Mouse (Mus musculus) neural tube, embryonic 13.5 days (tissue): ENCODE data around the gene Ntn5. TPM values are rescaled to one million over a fixed set of nuclear protein-coding genes. Genes with fewer than 3 reads are reported as not detected.

Experiments
- ATAC-seq: fragments of 200-750 bp; cut with Nextera tagmentation; 2 replicates; pipeline ENCODE4 v1.8.0; 2017; ENCODE audit warnings: low read depth, mild to moderate bottlenecking, moderate TSS enrichment, moderate library complexity
- H3K27ac ChIP-seq: fragments of 300-500 bp; sonication (generic); replicated peaks from 2 replicates; pipeline ENCODE4 v1.5.1; 2015; ENCODE audit warnings: moderate library complexity, mild to moderate bottlenecking, inconsistent platforms
- H3K27me3 ChIP-seq: fragments of 300-500 bp; sonication (generic); 2 replicates; pipeline ENCODE4 v1.6.1; 2015; ENCODE audit warnings: mild to moderate bottlenecking, inconsistent platforms
- H3K36me3 ChIP-seq: fragments of 300-500 bp; sonication (generic); 2 replicates; pipeline ENCODE4 v1.6.1; 2015; ENCODE audit warnings: mild to moderate bottlenecking, inconsistent platforms
- H3K4me1 ChIP-seq: fragments of 300-500 bp; sonication (generic); replicated peaks from 2 replicates; pipeline ENCODE4 v1.6.1; 2015; ENCODE audit warnings: inconsistent platforms
- H3K4me2 ChIP-seq: fragments of 300-500 bp; sonication (generic); 2 replicates; pipeline ENCODE4 v1.6.1; 2015; ENCODE audit warnings: inconsistent platforms, mild to moderate bottlenecking, moderate library complexity
- H3K4me3 ChIP-seq: fragments of 300-500 bp; sonication (generic); 2 replicates; pipeline ENCODE4 v1.5.1; 2015; ENCODE audit warnings: mild to moderate bottlenecking, inconsistent platforms
- H3K9ac ChIP-seq: fragments of 300-500 bp; sonication (generic); 2 replicates; pipeline ENCODE4 v1.6.1; 2015; ENCODE audit warnings: moderate library complexity, mild to moderate bottlenecking, inconsistent platforms
- H3K9me3 ChIP-seq: fragments of 300-500 bp; sonication (generic); 2 replicates; pipeline ENCODE4 v1.6.1; 2016; ENCODE audit warnings: inconsistent platforms
- WGBS: fragments of 180-500 bp; shearing (Covaris S2); methylation state at CpG from one replicate; pipeline ENCODE4 v1.1.7; 2015; 5-methylcytosine and 5-hydroxymethylcytosine counted together
- polyA plus RNA-seq: library from polyadenylated mRNA; unstranded; fragments of >200 nt; fragmentation: Nextera tagmentation; extraction: Ambion mirVana; gene quantifications from 2 replicates; pipeline ENCODE4 v1.2.1, GENCODE M21; 2015

Gene Ntn5
- polyA plus RNA-seq, 1 experiment from 2014 or later = 2.6 TPM

DNA sequence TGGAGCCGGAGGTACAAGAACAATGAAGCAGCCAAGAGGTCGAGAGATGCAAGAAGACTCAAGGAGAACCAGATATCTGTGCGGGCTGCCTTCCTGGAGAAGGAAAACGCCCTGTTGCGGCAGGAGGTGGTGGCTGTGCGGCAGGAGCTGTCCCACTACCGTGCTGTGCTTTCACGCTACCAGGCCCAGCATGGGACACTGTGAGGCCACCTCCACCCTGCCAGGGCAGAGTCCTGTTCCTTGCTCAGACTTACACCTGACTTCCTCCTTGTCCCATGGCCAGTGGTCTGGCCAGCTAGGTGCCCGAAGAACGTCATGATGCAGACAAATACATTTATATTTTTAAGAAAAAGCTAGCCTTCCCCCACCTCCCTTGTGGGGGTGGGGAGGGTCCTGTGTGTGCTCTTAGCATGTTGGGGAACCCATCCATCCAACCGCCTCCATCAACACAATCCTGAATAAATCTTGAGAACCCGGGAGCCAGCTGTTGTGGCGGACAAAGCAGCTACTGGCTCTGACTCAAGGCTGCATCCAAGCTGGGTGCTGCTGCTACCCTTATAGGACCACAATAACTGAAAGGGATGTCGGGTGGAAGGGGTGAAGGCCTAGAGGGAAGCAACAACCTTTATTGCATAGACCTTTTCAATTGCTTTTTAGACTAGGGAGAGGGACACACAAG is 26.0 kb downstream of the Ntn5 start:
- H3K4me2 ChIP-seq = peak overlapping the region; percentile 99; the same call in 1 of the 2 replicates
- H3K36me3 ChIP-seq = peaks cover 44% of the 10 kb centered on the region
- no peaks in the 10 kb centered on the region for H3K9me3 ChIP-seq
- H3K27ac ChIP-seq = peak overlapping the region; percentile 54; the same call in 1 of the 2 replicates
- 68% methylated on average over 14 of the region's 14 CpGs for WGBS
- H3K9ac ChIP-seq = peak overlapping the region; percentile 4; the same call in 1 of the 2 replicates
- no peak for ATAC-seq
- H3K4me1 ChIP-seq = peaks cover 65% of the 10 kb centered on the region
- H3K27me3 ChIP-seq = no peaks in the 10 kb centered on the region
- H3K4me3 ChIP-seq = no peak overlapping the region

DNA sequence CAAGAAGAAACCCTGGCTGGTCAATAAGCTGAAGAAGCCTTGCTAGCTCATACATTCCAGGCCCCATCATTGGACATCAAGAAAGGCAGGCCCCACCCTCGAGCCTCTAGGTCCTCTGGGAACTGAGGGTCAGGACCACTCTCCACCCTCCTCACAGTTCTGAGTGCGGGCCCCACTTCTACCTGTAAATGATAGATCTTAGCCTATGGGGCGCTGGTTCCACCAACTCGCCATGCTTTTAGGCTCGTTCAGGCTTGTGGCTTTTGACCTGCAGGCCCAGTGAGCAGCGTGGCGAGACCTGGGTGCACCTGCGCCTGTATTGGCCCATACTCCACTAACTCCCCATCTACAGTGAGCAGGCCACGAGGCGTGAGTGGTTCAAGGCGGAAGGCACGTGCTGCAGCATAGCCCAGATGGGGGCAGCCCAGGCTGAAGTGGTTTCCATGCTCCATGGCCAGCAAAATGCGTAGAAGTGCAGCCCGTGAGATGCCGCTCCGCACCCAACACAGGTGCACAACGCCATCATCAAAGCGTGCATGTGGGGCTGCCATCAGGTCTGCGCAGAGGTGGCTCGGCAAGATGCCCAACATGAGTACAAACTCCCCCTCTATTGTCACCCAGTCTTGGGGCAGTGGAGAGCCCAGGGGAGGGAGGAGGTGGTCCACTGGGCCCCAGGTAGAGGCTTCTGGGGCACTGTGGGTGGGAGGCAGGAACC is 26.8 kb downstream of the Ntn5 start:
- Histone ChIP-seq H3K9ac (no peak overlapping the region), H3K27ac (no peak overlapping the region), H3K4me3 (no peak overlapping the region), H3K4me1 (peaks cover 63% of the 10 kb centered on the region), H3K36me3 (peaks cover 44% of the 10 kb centered on the region), H3K9me3 (no peaks in the 10 kb centered on the region), H3K27me3 (no peaks in the 10 kb centered on the region), H3K4me2 (no peak overlapping the region)
- ATAC-seq = no peak
- 94% methylated on average over 20 of the region's 20 CpGs for WGBS

- no peak for ATAC-seq
- Histone ChIP-seq H3K27me3 (no peaks in the 10 kb centered on the region), H3K4me2 (no peak overlapping the region), H3K36me3 (peaks cover 44% of the 10 kb centered on the region), H3K9ac (no peak overlapping the region), H3K27ac (no peak overlapping the region), H3K4me1 (peaks cover 63% of the 10 kb centered on the region), H3K9me3 (no peaks in the 10 kb centered on the region), H3K4me3 (no peak overlapping the region)
- WGBS = 92% methylated on average over 24 of the region's 24 CpGs
Measured at GRCm38 (mm10) chr7:45711316-45712021, 27.6 kb downstream of the Ntn5 start.

DNA sequence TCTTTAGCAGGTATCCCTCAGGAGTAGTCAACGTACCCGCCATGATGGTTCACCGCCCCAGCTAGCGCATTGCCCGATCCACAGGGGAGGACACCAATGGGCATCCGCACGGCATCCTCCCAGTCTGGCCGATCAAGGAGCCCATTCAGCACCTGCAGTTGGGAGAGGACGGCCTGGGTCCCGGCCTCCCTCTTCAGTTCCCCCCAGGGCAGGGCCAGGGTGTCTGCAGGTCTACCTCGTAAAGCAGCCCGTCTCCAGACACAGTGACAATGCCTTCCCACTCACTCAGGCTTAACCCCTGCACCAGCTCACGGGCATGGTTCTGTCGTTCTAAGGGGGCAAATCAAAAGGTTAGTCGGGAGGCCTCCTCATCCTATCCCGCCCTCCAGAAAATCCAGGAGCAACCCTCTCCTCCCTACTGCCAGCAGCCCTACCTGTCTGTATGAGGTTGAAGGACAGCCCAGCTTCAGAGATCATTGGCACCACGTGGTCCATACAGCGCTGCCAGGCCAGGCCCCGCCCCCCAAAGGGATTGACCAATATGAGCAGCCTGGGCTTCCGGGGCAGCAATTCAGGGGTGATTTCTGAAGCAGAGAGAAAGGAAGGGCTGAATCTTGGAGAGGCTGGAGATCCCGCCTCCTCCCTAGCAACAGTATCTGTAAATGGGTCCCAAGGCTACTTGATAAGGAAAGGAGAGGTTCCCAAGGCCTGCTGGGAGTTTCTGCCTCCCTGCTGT is 28.4 kb downstream of the Ntn5 start:
- H3K36me3 ChIP-seq = peaks cover 44% of the 10 kb centered on the region
- WGBS = 88% methylated on average over 21 of the region's 21 CpGs
- no peaks in the 10 kb centered on the region for H3K9me3 ChIP-seq
- no peak overlapping the region for H3K9ac ChIP-seq
- no peaks in the 10 kb centered on the region for H3K27me3 ChIP-seq
- no peak overlapping the region for H3K4me2 ChIP-seq
- peaks cover 63% of the 10 kb centered on the region for H3K4me1 ChIP-seq
- ATAC-seq = no peak
- no peak overlapping the region for H3K4me3 ChIP-seq
- H3K27ac ChIP-seq = no peak overlapping the region

DNA sequence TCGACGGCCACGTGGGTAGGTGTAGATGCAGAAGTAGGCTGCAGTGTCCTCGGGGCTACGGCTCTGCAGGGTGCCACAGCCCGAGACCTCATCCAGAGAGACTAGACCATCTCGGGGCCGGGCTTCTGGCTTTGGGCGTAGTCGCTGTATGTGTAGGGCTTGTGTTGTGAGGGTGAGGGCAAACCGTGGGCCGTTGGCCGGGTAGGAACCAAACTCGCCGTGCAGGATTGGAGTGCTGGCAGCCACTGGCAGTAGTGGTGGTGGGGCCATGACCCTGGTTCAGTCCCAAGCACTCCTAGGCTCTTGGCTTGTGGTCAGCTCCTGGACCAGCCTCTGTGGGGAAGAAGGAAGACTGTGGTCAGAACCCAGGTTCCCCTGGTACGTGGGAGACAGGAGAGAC is 29.6 kb downstream of the Ntn5 start:
- no peak overlapping the region for H3K9ac ChIP-seq
- no peak overlapping the region for H3K4me3 ChIP-seq
- H3K4me1 ChIP-seq = peaks cover 52% of the 10 kb centered on the region
- no peaks in the 10 kb centered on the region for H3K9me3 ChIP-seq
- no peak for ATAC-seq
- H3K27me3 ChIP-seq = no peaks in the 10 kb centered on the region
- H3K27ac ChIP-seq = no peak overlapping the region
- WGBS = 92% methylated on average over 16 of the region's 16 CpGs
- H3K4me2 ChIP-seq = no peak overlapping the region
- peaks cover 44% of the 10 kb centered on the region for H3K36me3 ChIP-seq

DNA sequence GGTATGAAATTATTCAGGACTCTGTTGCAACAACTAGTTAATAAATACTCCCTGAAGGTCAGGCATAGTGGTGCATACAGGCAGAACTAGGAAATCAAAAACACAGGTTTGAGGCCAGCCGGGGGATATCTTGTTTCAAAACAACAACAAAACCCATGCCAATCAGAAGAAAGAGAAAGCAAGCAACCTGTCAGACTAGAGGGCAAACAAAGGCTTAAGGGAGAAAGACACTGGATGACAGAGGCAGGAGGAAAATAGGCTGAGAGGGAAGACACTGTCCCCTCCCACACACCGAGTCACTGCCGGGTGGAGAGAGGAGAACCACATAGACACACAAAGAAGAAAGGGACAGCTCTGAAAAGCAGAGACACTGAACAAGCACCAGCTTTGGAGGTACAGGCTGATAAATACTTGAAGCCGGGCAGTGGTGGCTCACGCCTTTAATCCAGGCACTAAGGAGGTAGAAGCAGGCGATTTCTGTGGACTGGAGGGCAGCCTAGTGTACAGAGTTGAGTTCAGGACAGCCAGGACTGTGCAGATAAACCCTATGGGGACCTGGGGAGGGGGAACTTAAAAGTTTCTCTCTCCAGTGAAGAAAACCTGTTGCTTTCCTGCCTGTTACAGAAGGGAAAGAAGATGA is 30.2 kb downstream of the Ntn5 start:
- H3K27ac ChIP-seq = no peak overlapping the region
- 85% methylated on average over 6 of the region's 6 CpGs for WGBS
- H3K4me1 ChIP-seq = peaks cover 52% of the 10 kb centered on the region

DNA sequence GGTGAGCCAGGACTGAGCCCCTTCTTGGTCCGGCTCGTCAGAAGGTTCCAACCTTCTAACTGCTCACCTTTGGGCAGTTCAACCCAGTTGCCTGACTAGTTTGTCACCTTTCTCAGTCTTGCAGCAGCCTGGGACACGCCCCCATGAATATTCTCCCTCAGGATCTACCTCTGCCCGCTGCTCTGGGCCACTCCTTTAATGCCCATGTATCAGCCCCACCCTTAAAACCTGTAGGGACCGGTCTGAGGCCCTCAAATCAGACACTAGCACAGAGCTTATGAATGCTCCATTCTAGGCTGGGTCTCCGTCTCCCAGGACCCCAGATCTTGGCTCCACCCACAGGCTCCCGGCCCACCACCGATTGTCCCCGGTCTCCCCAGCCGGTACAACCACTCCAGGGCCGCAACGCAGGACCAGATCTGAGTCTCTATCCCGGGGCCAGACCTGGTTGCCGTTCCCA is 30.8 kb downstream of the Ntn5 start:
- no peaks in the 10 kb centered on the region for H3K27me3 ChIP-seq
- H3K9me3 ChIP-seq = no peaks in the 10 kb centered on the region
- WGBS = 12% methylated on average over 14 of the region's 14 CpGs
- H3K27ac ChIP-seq = peak overlapping the region; percentile 61; the same call in 1 of the 2 replicates
- H3K4me2 ChIP-seq = peak overlapping the region; percentile 82
- ATAC-seq = peak; percentile 44
- H3K4me3 ChIP-seq = peak overlapping the region; percentile 65
- H3K4me1 ChIP-seq = peaks cover 52% of the 10 kb centered on the region
- H3K36me3 ChIP-seq = peaks cover 47% of the 10 kb centered on the region
- peak overlapping the region; percentile 76 for H3K9ac ChIP-seq

More for the DNA sequence above, 30.2 kb downstream of the Ntn5 start:
- H3K27me3 ChIP-seq = no peaks in the 10 kb centered on the region
- peak overlapping the region; percentile 82 for H3K4me2 ChIP-seq
- H3K9ac ChIP-seq = peak overlapping the region; percentile 76
- peaks cover 44% of the 10 kb centered on the region for H3K36me3 ChIP-seq
- H3K9me3 ChIP-seq = no peaks in the 10 kb centered on the region
- peak overlapping the region; percentile 65 for H3K4me3 ChIP-seq
- ATAC-seq = no peak

GRCm38 (mm10) chr7:45715090-45715708 is 31.4 kb downstream of the Ntn5 start, which contains the start of gene Rpl18:
Gene Rpl18, plus strand, starts transcription at chr7:45715457.
- Histone ChIP-seq H3K9ac (peak within 1 kb of the TSS; percentile 76), H3K4me1 (peaks cover 51% of the 10 kb centered on the region), H3K27ac (peak within 1 kb of the TSS; percentile 77), H3K9me3 (no peaks in the 10 kb centered on the region), H3K4me2 (peak within 1 kb of the TSS; percentile 82), H3K27me3 (no peaks in the 10 kb centered on the region), H3K36me3 (peaks cover 47% of the 10 kb centered on the region), H3K4me3 (peak within 1 kb of the TSS; percentile 65)
- ATAC-seq = peak; percentile 90
- WGBS = 7% methylated on average over 34 of the region's 34 CpGs

- Histone ChIP-seq H3K4me1 (peaks cover 52% of the 10 kb centered on the region), H3K9ac (peak overlapping the region; percentile 61), H3K27me3 (no peaks in the 10 kb centered on the region), H3K27ac (peak overlapping the region; percentile 77), H3K4me3 (peak overlapping the region; percentile 65), H3K36me3 (peaks cover 47% of the 10 kb centered on the region), H3K9me3 (no peaks in the 10 kb centered on the region), H3K4me2 (peak overlapping the region; percentile 82)
- 82% methylated on average over 19 of the region's 19 CpGs for WGBS
- no peak for ATAC-seq
Measured at GRCm38 (mm10) chr7:45715741-45716459, 32.1 kb downstream of the Ntn5 start.

- no peak for ATAC-seq
- no peaks in the 10 kb centered on the region for H3K27me3 ChIP-seq
- no peaks in the 10 kb centered on the region for H3K9me3 ChIP-seq
- peaks cover 47% of the 10 kb centered on the region for H3K36me3 ChIP-seq
- H3K9ac ChIP-seq = peak overlapping the region; percentile 61; the same call in 1 of the 2 replicates
- peak overlapping the region; percentile 90 for H3K4me3 ChIP-seq
- peak overlapping the region; percentile 82 for H3K4me2 ChIP-seq
- no peak overlapping the region for H3K27ac ChIP-seq
- H3K4me1 ChIP-seq = peaks cover 57% of the 10 kb centered on the region
- 86% methylated on average over 3 of the region's 3 CpGs for WGBS
Measured at GRCm38 (mm10) chr7:45716460-45716857, 32.6 kb downstream of the Ntn5 start.
